Mouse (Mus musculus) CH12.LX (cell line): ENCODE data around the gene Siglec1. TPM values are rescaled to one million over a fixed set of nuclear protein-coding genes. Genes with fewer than 3 reads are reported as not detected.
A peak's percentile ranks its signal among the peaks of the same experiment; 100 is the strongest.

Experiments used
- DNase-seq: peaks from one replicate; pipeline ENCODE4 v3.0.0-alpha.2; 2013; ENCODE audit errors: extremely low read depth
- H3K27ac ChIP-seq: 2 replicates; pipeline ENCODE4 v1.5.1; 2012; ENCODE audit warnings: low read depth, mild to moderate bottlenecking, control low read depth, moderate library complexity; ENCODE audit not compliant: insufficient read depth
- H3K27me3 ChIP-seq: replicated peaks from 2 replicates; pipeline ENCODE3; 2012; ENCODE audit warnings: inconsistent platforms
- H3K36me3 ChIP-seq, 2 experiments: replicated peaks in 1 of 2; 2 replicates each; pipeline versions ENCODE3 to v1.6.1; 2012; ENCODE audit warnings: inconsistent platforms in 1 of 2, low read length in 1 of 2, mild to moderate bottlenecking in 1 of 2, mixed read lengths in 1 of 2, moderate library complexity in 1 of 2; ENCODE audit not compliant: control insufficient read depth in 1 of 2, insufficient read depth in 1 of 2
- H3K4me1 ChIP-seq, 2 experiments: 2 replicates each; pipeline ENCODE4 v1.6.1; 2012; ENCODE audit warnings: inconsistent platforms in 1 of 2, moderate library complexity in 1 of 2; ENCODE audit not compliant: insufficient read depth in 2 of 2, control insufficient read depth in 1 of 2
- H3K4me2 ChIP-seq: 2 replicates; pipeline ENCODE4 v1.6.1; 2012; ENCODE audit warnings: low read depth, mild to moderate bottlenecking, control low read depth; ENCODE audit not compliant: poor library complexity, insufficient read depth, severe bottlenecking
- H3K4me3 ChIP-seq, 3 experiments: fragments of 150-350 bp in 1 of 3; sonication (generic) in 1 of 3; replicated peaks in 1 of 3; 2 replicates each; pipeline versions ENCODE3 to v1.5.1; 2011 to 2012; ENCODE audit warnings: low read depth in 2 of 3, low read length in 2 of 3, mild to moderate bottlenecking in 2 of 3, moderate library complexity in 2 of 3, control low read depth in 1 of 3, improper control_type of control experiment in 1 of 3, inconsistent platforms in 1 of 3, mixed read lengths in 1 of 3; ENCODE audit not compliant: poor library complexity in 1 of 3
- H3K79me2 ChIP-seq: replicated peaks from 2 replicates; pipeline ENCODE4 v1.6.1; 2012; ENCODE audit warnings: mild to moderate bottlenecking, moderate library complexity; ENCODE audit not compliant: control insufficient read depth, poor library complexity, insufficient read depth, severe bottlenecking; ENCODE audit errors: extremely low read depth
- H3K9ac ChIP-seq: 2 replicates; pipeline ENCODE4 v1.6.1; 2012; ENCODE audit warnings: low read depth, mild to moderate bottlenecking, control low read depth, moderate library complexity; ENCODE audit not compliant: insufficient read depth
- H3K9me3 ChIP-seq: replicated peaks from 2 replicates; pipeline ENCODE3; 2012; ENCODE audit warnings: low read length, inconsistent platforms, mixed read lengths
- BHLHE40 ChIP-seq: IDR thresholded peaks from 2 replicates; pipeline ENCODE4 v1.6.1; 2011; ENCODE audit warnings: mild to moderate bottlenecking, low read depth, low read length, improper control_type of control experiment
- CHD1 ChIP-seq: IDR thresholded peaks from 2 replicates; pipeline ENCODE4 v1.6.1; 2012; ENCODE audit warnings: low read depth, low read length, improper control_type of control experiment, inconsistent platforms
- CTCF ChIP-seq, 2 experiments: IDR thresholded peaks in 1 of 2; conservative IDR thresholded peaks in 1 of 2; 2 replicates each; pipeline ENCODE4 v1.5.1; 2011 to 2012; ENCODE audit warnings: low read depth in 2 of 2, low read length in 2 of 2, improper control_type of control experiment in 1 of 2, inconsistent platforms in 1 of 2, mild to moderate bottlenecking in 1 of 2, moderate library complexity in 1 of 2
- E2F4 ChIP-seq: IDR thresholded peaks from 2 replicates; pipeline ENCODE4 v1.6.1; 2011; ENCODE audit warnings: low read depth, low read length, improper control_type of control experiment; ENCODE audit not compliant: insufficient replicate concordance
- ELF1 ChIP-seq: IDR thresholded peaks from 2 replicates; pipeline ENCODE4 v1.6.1; 2014; ENCODE audit warnings: low read depth, mild to moderate bottlenecking, inconsistent platforms, low read length, improper control_type of control experiment
- GABPA ChIP-seq: IDR thresholded peaks from 2 replicates; pipeline ENCODE4 v1.6.1; 2012; ENCODE audit warnings: low read depth, low read length, improper control_type of control experiment, inconsistent platforms; ENCODE audit not compliant: insufficient replicate concordance
- KAT2A ChIP-seq: IDR thresholded peaks from 2 replicates; pipeline ENCODE4 v1.6.1; 2012; ENCODE audit warnings: low read length, improper control_type of control experiment, inconsistent platforms; ENCODE audit not compliant: insufficient replicate concordance
- MAX ChIP-seq: IDR thresholded peaks from 2 replicates; pipeline ENCODE4 v1.6.1; 2011; ENCODE audit warnings: low read length, improper control_type of control experiment
- MAZ ChIP-seq: IDR thresholded peaks from 2 replicates; pipeline ENCODE4 v1.6.1; 2012; ENCODE audit warnings: low read depth, mild to moderate bottlenecking, inconsistent platforms, low read length, improper control_type of control experiment, moderate library complexity
- MYC ChIP-seq: IDR thresholded peaks from 2 replicates; pipeline ENCODE4 v1.6.1; 2011; ENCODE audit warnings: low read depth, mild to moderate bottlenecking, improper control_type of control experiment, low read length
- POLR2A ChIP-seq: IDR thresholded peaks from 2 replicates; pipeline ENCODE4 v1.6.1; 2011; ENCODE audit warnings: low read depth, mild to moderate bottlenecking, improper control_type of control experiment, low read length
- SIN3A ChIP-seq: IDR thresholded peaks from 2 replicates; pipeline ENCODE4 v1.6.1; 2012; ENCODE audit warnings: low read length, improper control_type of control experiment, inconsistent platforms
- USF2 ChIP-seq: conservative IDR thresholded peaks from 2 replicates; pipeline ENCODE4 v1.6.1; 2011; ENCODE audit warnings: low read depth, low read length, improper control_type of control experiment
- ZNF384 ChIP-seq: IDR thresholded peaks from 2 replicates; pipeline ENCODE4 v1.6.1; 2012; ENCODE audit warnings: low read depth, low read length, improper control_type of control experiment, inconsistent platforms
- dilution Hi-C: fragments of 300-500 bp; cut with MboI; formaldehyde crosslinking; loops from 2 replicates; pipeline ENCODE4 v1.14.3; 2020; ENCODE audit warnings: low sequenced_read_pairs; ENCODE audit not compliant: extremely low pct_unique_long_range_greater_than_20kb, extremely low pct_ligation_motif_present
- in situ Hi-C: fragments of 300-500 bp; cut with MboI; formaldehyde crosslinking; loops from 3 replicates; pipeline ENCODE4 v1.14.3; 2019; ENCODE audit warnings: low sequenced_read_pairs, low pct_ligation_motif_present, low pct_unique_long_range_greater_than_20kb, mixed read lengths
- polyA plus RNA-seq: library from polyadenylated mRNA; unstranded; fragments of >175 nt; gene quantifications from 2 replicates; pipeline ENCODE4 v1.2.1, GENCODE M21; 2012; ENCODE audit warnings: low read depth; ENCODE audit not compliant: insufficient read length
- total RNA-seq, 2 experiments: library from RNA; depleted of rRNA; stranded (reverse); fragments of 300-350 nt in 1 of 2; fragments of >200 nt in 1 of 2; gene quantifications; 2 replicates each; pipeline ENCODE4 v1.2.3; 2012 to 2014

Siglec1 gene
- total and polyA plus RNA-seq, 3 experiments: not detected

DNA sequence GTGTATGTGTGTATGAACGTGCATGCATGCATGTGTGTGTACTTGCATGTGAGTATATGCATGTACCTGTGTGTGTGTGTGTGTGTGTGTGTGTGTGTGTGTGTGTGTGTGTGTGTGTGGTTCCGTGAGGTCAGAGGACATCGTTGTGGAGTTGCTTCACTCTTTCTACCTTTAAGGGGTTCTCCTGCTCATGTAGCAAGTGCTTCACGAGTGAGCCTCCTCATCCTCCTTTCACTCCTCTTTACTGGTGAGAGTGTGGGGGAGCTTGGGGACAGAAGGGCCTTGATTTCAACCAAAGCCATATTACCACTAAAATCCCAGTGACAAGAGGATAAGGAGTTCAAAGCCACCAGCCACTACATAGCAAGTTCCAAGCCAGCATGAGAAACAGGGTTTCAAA is 10.5 kb upstream of the Siglec1 start:
- H3K36me3 ChIP-seq: no peaks in the 10 kb centered on the region
- dilution Hi-C loops: no loop called here
- TF ChIP-seq USF2 (no peak), BHLHE40 (no peak), KAT2A (no peak), POLR2A (no peak), MAZ (no peak), ZNF384 (no peak), CTCF (conservative IDR thresholded peaks at IDR 0.05 in 1 of 2, IDR thresholded peaks at IDR 0.05 in 1 of 2; ENCODE audit: low read depth in 2 of 2, low read length in 2 of 2) (no peak), SIN3A (no peak), ELF1 (no peak), E2F4 (no peak), MYC (no peak), GABPA (no peak), MAX (no peak)
- H3K27me3 ChIP-seq: peaks cover 3% of the 10 kb centered on the region
- H3K79me2 ChIP-seq: no peaks in the 10 kb centered on the region
- in situ Hi-C loops: loop anchor here (5.0 to 25.0 kb wide), 2 partner anchors 305 to 415 kb away; no protein-coding TSS in a partner anchor
- H3K4me1 ChIP-seq: peaks cover 0 to 2% of the 10 kb centered on the region in 2 experiments; a peak in 2 of 4 replicates
- H3K27ac ChIP-seq: no peak overlapping the region
- no peaks in the 10 kb centered on the region for H3K9me3 ChIP-seq
- H3K4me3 ChIP-seq: peak overlapping the region in 1 of 3 experiments; percentile 41
- DNase-seq: no peak
- H3K4me2 ChIP-seq: no peak overlapping the region
- no peak overlapping the region for H3K9ac ChIP-seq

DNA sequence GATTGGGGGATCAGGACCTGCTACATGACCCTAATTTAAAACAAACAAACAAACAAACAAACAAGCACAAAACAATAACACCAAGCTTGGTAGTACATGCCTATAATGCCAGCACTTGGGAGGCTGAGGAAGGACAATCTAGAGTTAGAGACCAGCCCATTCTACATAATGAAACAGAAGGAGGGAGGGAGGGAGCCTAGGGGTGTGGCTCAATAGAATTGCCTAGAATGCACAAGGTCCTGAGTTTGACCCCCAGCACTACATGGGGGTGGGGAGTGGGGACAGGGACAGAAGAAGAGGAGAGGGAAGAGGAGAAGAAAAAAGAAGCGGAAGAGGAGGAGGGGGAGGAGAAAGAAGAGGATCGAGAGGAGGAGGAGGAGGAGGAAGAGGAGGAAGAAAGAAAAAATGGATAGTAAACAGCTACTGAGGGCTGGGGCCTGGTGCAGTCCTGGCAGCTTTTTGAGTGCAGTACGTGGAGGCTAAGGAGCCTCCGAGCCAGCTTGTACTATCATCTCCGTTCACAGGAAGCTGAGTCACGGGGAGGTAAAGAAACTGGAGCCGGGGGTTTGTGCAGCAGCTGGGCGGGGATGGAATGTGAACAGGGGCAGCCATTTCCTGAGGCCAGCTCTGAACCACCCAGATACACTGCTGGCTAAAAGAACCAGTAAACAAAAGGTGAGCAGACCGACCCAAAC is 9.7 kb upstream of the Siglec1 start:
- Histone ChIP-seq H3K79me2 (no peaks in the 10 kb centered on the region), H3K4me2 (0 out of 2 replicates have a peak overlapping the region, but pooled peaks have one; percentile 22), H3K9me3 (no peaks in the 10 kb centered on the region), H3K27ac (no peak overlapping the region), H3K36me3 (no peaks in the 10 kb centered on the region), H3K27me3 (peaks cover 3% of the 10 kb centered on the region), H3K4me1 (peaks cover 2% of the 10 kb centered on the region in 2 experiments; a peak in 3 of 4 replicates), H3K4me3 (no peak overlapping the region), H3K9ac (no peak overlapping the region)
- in situ Hi-C loops: loop anchor here (5.0 to 25.0 kb wide), 2 partner anchors 306 to 416 kb away; no protein-coding TSS in a partner anchor
- no peak for DNase-seq
- dilution Hi-C loops: no loop called here
- no peak for TF ChIP-seq CHD1
- no peak for TF ChIP-seq MAZ
- TF ChIP-seq, all 38 proteins: peak for 0
